Mouse (Mus musculus): ENCODE measurements around the gene Sv2a. TPM values are rescaled to one million over a fixed set of nuclear protein-coding genes. Genes with fewer than 3 reads are reported as not detected.

The Sv2a gene
- 100 to 1,000 TPM; 360 to 375 TPM for total RNA-seq (2021)
- long read RNA-seq, experiment 1, full-length matches to known transcripts, result 176 of 249 reads
- long read RNA-seq, experiment 1, partial matches to known transcripts, result 66 of 249 reads
- long read RNA-seq, experiment 1, other reads (novel, unspliced or antisense), result 7 of 249 reads
- long read RNA-seq, experiment 2, full-length matches to known transcripts, result 188 of 290 reads
- long read RNA-seq, experiment 2, partial matches to known transcripts, result 95 of 290 reads
- long read RNA-seq, experiment 2, other reads (novel, unspliced or antisense), result 7 of 290 reads

DNA sequence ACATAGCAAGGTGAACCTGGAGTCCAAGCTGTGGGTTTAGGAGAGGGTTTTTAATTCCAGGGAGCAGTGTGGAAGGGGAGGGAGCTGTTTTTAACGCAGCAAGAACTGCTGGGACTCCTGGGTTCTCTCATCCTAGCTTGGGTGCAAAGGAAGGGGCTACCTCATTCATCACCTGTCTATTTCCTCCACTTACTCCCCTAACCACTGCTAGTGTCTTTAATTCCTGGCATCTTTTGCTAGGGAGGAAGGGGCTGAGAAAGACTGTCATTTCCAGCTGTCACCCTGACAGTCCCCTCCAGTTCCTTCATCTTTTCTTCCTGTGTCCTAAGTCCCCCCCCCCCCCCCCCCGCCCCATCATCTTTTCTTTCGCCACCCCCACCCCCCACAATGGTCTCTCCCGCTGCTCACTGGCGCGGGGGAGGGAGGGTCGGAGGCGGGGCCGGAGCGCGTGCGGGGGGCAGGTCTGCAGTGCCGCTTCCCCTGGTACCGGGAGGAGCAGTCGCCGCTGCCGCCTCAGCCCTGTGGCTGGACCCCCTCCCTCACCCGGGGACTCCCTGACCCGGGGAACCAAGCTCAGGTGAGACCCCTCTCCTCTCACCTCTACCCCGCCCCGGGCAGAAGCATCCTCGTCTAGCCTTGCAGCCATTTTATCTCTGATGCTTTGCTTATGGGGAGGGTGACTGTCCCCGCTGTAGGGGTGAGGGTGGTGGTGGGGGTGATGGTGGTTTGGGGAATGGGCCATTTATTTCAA is at the start of gene Sv2a:
Gene Sv2a, plus strand, starts transcription at position 425 of the 751 bp plus-strand sequence.
- DNase-seq (ENCODE audit: low spot score in 2 of 2), result peak in 1 of 2 experiments; percentile 75

DNA sequence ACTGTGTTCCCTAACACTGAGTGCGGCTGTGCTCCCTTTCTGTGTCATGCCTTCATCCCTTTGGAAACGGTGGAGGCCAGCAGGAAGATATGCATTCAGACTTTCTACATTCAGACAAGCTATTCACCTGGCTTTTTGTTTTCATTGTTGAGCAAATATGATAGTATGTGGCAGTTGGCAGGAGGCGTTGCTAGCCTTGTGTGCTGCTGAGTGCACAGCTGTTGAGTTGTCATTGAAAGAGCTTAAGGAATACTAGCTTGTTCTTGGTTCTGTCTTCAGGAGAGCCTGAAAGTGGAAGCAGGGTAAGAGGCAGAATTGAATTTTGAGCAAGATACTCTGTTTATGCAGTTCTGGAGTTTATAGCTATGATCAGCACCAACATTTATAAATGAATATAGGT is 48.5 kb upstream of the Sv2a start:
- no peak for DNase-seq (ENCODE audit: low spot score in 2 of 2)

DNA sequence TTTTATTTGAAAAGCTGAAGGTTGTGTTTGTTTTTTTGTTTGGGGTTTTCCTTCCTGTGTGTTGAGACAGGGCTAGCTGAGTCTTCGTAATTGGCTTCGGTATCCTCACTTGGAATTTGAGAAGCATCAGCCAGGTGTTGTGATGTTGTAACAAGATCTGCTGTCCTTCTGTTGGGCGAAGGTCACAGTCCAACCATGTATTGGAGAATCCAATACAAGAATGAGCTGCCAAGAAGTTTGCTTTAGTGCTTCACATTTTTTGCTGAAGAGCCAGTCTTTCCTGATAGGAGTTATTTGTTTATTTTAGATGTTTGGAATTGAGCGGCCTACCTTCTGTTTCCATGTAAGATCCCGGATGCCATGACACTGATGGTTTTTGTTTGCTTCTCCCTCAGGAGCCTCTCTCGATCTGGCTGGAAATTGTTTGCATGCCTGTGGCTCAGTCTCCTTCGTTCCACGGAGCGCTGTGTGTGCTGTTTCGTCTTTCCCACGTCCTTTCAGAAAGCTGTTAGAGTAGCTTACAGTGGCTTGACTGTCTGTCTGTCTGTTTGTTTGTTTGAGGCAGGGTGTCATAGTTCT is 47.5 kb upstream of the Sv2a start:
- no peak for DNase-seq (ENCODE audit: low spot score in 2 of 2)

DNA sequence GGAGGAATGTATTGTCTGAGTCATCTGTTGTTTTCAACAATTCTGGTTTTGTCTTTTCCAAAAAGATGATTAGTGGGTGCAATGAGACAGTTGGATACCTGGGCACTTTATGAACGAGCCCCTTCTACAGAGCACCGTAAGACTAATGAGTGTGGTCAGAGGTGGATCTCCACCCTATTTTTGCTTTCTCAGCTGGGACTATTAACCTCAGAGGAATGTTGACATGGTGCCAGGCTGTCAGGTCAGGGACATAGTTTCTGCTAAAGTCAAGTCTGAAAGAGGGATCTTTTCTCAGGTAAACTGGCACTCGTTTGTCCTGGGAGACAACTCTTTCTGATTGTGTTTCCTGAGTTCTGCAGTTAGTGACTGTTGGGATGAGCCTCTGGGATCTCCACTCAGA is 45.9 kb upstream of the Sv2a start:
- no peak for DNase-seq (ENCODE audit: low spot score in 2 of 2)

- DNase-seq (ENCODE audit: low spot score in 2 of 2), result peak; percentile 56 to 83
Observed at GRCm38 (mm10) chr3:96147950-96148349, 33.0 kb upstream of the Sv2a start.

DNA sequence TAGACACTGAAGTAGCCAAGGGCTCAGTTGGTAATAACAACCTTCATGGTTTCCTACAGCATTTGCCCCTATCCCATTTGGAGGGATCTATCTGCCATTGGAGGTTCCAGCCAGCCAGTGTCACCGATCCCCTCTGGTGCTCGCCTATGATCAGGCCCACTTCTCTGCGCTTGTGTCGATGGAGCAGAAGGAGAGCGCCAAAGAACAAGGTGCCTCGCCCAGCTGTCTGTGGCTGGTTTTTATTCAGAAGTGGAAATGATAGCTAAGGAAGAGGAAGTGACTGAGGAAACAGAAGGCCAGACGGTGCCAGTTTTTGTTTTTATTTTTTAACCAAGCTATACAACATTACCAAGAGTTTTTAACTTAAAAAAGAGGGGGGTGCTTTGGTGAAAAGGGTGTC is 29.1 kb upstream of the Sv2a start:
- no peak for DNase-seq (ENCODE audit: low spot score in 2 of 2)

GRCm38 (mm10) chr3:96152611-96153010 is 28.3 kb upstream of the Sv2a start:
- DNase-seq (ENCODE audit: low spot score in 2 of 2), result no peak

DNA sequence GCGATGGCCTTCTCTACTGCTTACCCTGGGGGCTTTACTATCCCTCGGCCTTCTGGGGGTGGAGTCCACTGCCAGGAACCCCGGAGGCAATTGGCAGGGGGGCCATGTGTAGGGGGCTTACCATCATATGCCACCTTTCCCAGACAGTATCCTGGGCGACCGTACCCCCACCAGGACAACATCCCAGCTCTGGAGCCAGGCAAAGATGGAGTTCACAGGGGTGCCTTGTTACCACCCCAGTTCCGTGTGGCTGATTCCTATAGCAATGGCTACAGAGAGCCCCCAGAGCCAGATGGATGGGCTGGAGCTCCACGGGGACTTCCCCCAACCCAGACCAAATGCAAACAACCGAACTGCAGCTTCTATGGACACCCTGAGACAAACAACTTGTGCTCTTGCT is 25.4 kb upstream of the Sv2a start:
- DNase-seq (ENCODE audit: low spot score in 2 of 2), result no peak

GRCm38 (mm10) chr3:96159820-96160219 is 21.1 kb upstream of the Sv2a start:
- no peak for DNase-seq (ENCODE audit: low spot score in 2 of 2)

- no peak for DNase-seq (ENCODE audit: low spot score in 2 of 2)
Observed at GRCm38 (mm10) chr3:96160222-96160802, 20.6 kb upstream of the Sv2a start.

- DNase-seq (ENCODE audit: low spot score in 2 of 2), result no peak
Observed at GRCm38 (mm10) chr3:96160803-96161516, 20.0 kb upstream of the Sv2a start.

DNA sequence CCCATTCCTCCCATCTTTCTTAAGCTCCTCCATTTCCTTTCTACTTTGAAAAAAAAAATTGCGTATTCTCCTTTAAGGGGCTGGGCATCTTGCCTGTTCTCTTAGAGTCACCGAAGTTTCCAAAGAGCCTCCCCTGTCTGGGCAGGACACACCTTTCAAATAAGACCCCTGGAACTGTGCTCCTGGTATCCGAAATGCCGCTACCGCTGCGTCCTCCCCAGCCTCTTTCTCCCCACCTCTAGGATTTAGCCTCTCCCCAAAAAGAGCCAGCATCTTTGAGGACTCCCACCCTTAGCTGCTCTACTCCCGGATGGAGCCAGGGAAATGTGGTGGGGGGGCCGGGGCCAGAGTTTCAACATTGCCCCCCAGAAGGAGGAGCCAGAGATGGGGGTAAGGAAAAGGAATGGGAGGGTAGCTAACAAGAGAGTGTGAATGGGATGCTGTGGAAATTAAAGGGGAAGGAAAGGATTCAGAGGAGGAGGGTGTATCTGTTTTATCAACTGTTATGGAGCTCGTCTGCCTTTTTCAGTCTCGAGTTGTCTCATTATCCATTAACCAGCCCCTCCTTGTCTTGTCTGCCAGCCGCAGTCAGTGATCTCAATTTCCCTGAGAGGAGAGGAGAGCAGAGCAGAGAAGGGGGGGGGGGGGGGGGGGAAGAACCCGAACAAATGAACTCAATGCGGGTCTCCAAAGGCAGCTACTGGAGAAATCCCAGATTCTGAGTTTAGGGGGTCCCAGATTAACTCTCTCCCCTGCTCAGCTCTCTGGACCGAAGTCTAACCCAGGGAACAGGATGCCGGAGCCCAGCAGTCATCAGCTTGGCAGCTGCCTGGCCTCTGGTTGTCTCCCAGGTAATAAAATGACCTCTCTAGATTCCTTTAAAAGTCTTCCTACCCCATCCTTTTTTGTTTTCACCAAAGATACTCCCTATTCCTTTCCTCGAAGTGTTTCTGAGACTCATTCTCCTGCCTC is 18.8 kb upstream of the Sv2a start, which contains the start of gene Mtmr11:
Gene Mtmr11, plus strand, starts transcription at position 136 of the 972 bp plus-strand sequence.
- no peak for DNase-seq (ENCODE audit: low spot score in 2 of 2)

DNA sequence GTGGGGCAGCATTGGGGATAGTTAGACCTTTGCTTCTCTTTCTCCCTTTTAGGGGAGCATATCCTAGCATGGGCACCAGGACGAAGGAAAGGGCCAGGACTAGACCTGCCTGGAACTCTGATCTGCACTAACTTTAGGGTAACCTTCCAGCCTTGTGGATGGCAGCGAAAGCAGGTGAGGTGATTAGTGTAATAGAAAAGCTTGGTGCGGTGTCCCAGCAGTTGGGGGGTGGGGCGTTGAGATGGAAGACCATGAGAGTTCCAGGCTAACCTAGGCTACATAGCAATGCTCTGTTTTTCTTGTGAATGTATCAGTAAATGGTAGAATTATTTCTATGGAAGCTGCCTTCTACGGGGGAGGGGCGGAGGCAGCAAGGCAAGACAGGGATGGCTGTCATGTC is 17.9 kb upstream of the Sv2a start:
- no peak for DNase-seq (ENCODE audit: low spot score in 2 of 2)

- no peak for DNase-seq (ENCODE audit: low spot score in 2 of 2)
Observed at GRCm38 (mm10) chr3:96168466-96169158, 12.3 kb upstream of the Sv2a start.

DNA sequence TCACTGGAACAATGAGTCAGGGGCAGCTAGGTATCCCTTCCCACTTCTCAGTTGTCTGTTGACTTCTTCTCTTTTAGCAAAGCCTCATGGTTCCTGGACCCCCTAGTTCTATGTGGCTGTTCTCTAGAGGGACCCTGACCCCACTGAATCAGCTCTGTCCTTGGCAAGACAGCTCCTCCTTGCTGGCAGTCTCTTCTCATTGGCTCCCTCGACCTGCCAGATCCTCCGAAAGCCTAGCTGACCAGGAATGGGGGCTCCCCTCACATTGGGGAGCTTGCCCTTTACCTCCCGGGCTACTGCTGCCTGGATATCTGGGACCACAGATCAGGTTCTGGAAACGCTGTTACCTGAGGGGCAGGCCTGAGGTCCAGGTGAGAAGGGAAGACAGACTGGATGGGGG is 10.7 kb upstream of the Sv2a start:
- DNase-seq (ENCODE audit: low spot score in 2 of 2), result no peak

GRCm38 (mm10) chr3:96170976-96171545 is 9.9 kb upstream of the Sv2a start:
- no peak for DNase-seq (ENCODE audit: low spot score in 2 of 2)

- no peak for DNase-seq (ENCODE audit: low spot score in 2 of 2)
Observed at GRCm38 (mm10) chr3:96171583-96172196, 9.3 kb upstream of the Sv2a start.
